Mouse (Mus musculus) gastrocnemius, postnatal 36 days (tissue): ENCODE results near the gene Six1. TPM values are rescaled to one million over a fixed set of nuclear protein-coding genes. Genes with fewer than 3 reads are reported as not detected.

Experiments
- total RNA-seq, 2 experiments: library from RNA; stranded (reverse); gene quantifications; 2 replicates each; pipeline ENCODE4 v1.2.3; 2021

Gene Six1
- total RNA-seq, 2 experiments from 2014 or later: 52.0 to 59.0 TPM

Other genes with a start within 250 kb of the Six1 start
- gene Six6, start 114.0 kb downstream of the Six1 start, total RNA-seq: not detected
- under 1 TPM; 0.35 to 0.48 TPM for gene 4930447C04Rik, start 113.1 kb downstream of the Six1 start, total RNA-seq
- 10 to 100 TPM; 10.6 to 17.0 TPM for gene Six4, start 59.6 kb upstream of the Six1 start, total RNA-seq
- 10 to 100 TPM; 13.1 to 15.9 TPM for gene Mnat1, start 69.8 kb upstream of the Six1 start, total RNA-seq
- 1 to 10 TPM; 5.1 to 8.0 TPM for gene Trmt5, start 232.8 kb upstream of the Six1 start, total RNA-seq
- gene Slc38a6, start 232.9 kb upstream of the Six1 start, total RNA-seq: 1 to 10 TPM; 2.6 TPM